Comparison of ENCODE assay signal across 18 mouse cellular contexts in genomic region chr13:45786409-45786808, GRCm38 (mm10).
A peak's percentile ranks its signal among the peaks of the same experiment; 100 is the strongest.
DNase-seq lines count a peak whose midpoint lies in the region; ATAC-seq lines count a peak whose summit lies in the region.
"Had no signal": no experiment of that assay in that cellular context is flagged by ENCODE, and none has a peak within 500 bp of the region (broad histone marks: within the 10 kb centered on the region; RNA-seq: fewer than 3 reads in every experiment).

No protein-coding gene starts in this region.

- no peak overlapping the region for H3K4me2 ChIP-seq in heart, embryonic 11.5 days
- H3K4me2 ChIP-seq in neural tube, embryonic 13.5 days: no peak overlapping the region
- no peak overlapping the region for H3K4me2 ChIP-seq in neural tube, embryonic 15.5 days
- H3K4me2 ChIP-seq in hindbrain, embryonic 14.5 days (replicated peaks): no peak overlapping the region
- H3K4me2 ChIP-seq: embryonic facial prominence, embryonic 15.5 days; forebrain, embryonic 15.5 days; limb, embryonic 12.5 days; lung, embryonic 14.5 days; midbrain, embryonic 15.5 days; neural tube, embryonic 12.5 days had no signal

- no peak overlapping the region for H3K9ac ChIP-seq in heart, embryonic 11.5 days (ENCODE audit: low read depth, low read length)
- H3K9ac ChIP-seq in neural tube, embryonic 13.5 days: no peak overlapping the region
- H3K9ac ChIP-seq in neural tube, embryonic 15.5 days (replicated peaks): no peak overlapping the region
- H3K9ac ChIP-seq in hindbrain, embryonic 14.5 days: no peak overlapping the region
- H3K9ac ChIP-seq: embryonic facial prominence, embryonic 15.5 days; forebrain, embryonic 15.5 days; limb, embryonic 12.5 days; lung, embryonic 14.5 days; midbrain, embryonic 15.5 days; neural tube, embryonic 12.5 days had no signal

- no peak overlapping the region for H3K4me3 ChIP-seq in heart, embryonic 11.5 days (ENCODE audit: low read depth, low read length)
- no peak overlapping the region for H3K4me3 ChIP-seq in neural tube, embryonic 13.5 days
- H3K4me3 ChIP-seq in neural tube, embryonic 15.5 days (replicated peaks): no peak overlapping the region
- no peak overlapping the region for H3K4me3 ChIP-seq in hindbrain, embryonic 14.5 days (replicated peaks; ENCODE audit: low read length)
- H3K4me3 ChIP-seq: embryonic facial prominence, embryonic 15.5 days; forebrain, embryonic 15.5 days; limb, embryonic 12.5 days; midbrain, embryonic 15.5 days; neural tube, embryonic 12.5 days had no signal

- H3K9me3 ChIP-seq in heart, embryonic 11.5 days (replicated peaks; ENCODE audit: control insufficient read depth, low read length): no peaks in the 10 kb centered on the region
- no peaks in the 10 kb centered on the region for H3K9me3 ChIP-seq in neural tube, embryonic 13.5 days
- H3K9me3 ChIP-seq in neural tube, embryonic 15.5 days (replicated peaks): no peaks in the 10 kb centered on the region
- H3K9me3 ChIP-seq in hindbrain, embryonic 14.5 days (ENCODE audit: control insufficient read depth, low read length): no peaks in the 10 kb centered on the region
- H3K9me3 ChIP-seq: embryonic facial prominence, embryonic 15.5 days; forebrain, embryonic 15.5 days; limb, embryonic 12.5 days; midbrain, embryonic 15.5 days; neural tube, embryonic 12.5 days had no signal

- DNase-seq in heart, adult 11 months: peak; percentile 95
- DNase-seq in layer of hippocampus, adult 9-11 months: peak; percentile 74
- DNase-seq in hindbrain, embryonic 14.5 days (ENCODE audit: low spot score): no peak
- no peak for DNase-seq in cerebellum, postnatal 25 days
- DNase-seq: cerebellum, adult 18-20 months; gastrocnemius, postnatal 25 days; lung, embryonic 14.5 days; thymus, postnatal 25 days had no signal

- H3K4me1 ChIP-seq in heart, embryonic 11.5 days (ENCODE audit: control insufficient read depth, insufficient read depth, low read length): no peaks in the 10 kb centered on the region
- H3K4me1 ChIP-seq in neural tube, embryonic 13.5 days (replicated peaks): no peaks in the 10 kb centered on the region
- H3K4me1 ChIP-seq in neural tube, embryonic 15.5 days: peaks cover 11% of the 10 kb centered on the region
- no peaks in the 10 kb centered on the region for H3K4me1 ChIP-seq in hindbrain, embryonic 14.5 days (replicated peaks; ENCODE audit: control insufficient read depth, insufficient read depth, low read length)
- H3K4me1 ChIP-seq: limb, embryonic 12.5 days; midbrain, embryonic 15.5 days; neural tube, embryonic 12.5 days had no signal

- WGBS in heart, embryonic 11.5 days (ENCODE audit: insufficient replicate concordance): 78% methylated on average over 7 of the region's 7 CpGs
- WGBS in neural tube, embryonic 13.5 days: 87% methylated on average over 7 of the region's 7 CpGs
- 77% methylated on average over 7 of the region's 7 CpGs for WGBS in neural tube, embryonic 15.5 days
- WGBS in hindbrain, embryonic 14.5 days: 92% methylated on average over 7 of the region's 7 CpGs

- peaks cover 2% of the 10 kb centered on the region; the same call in 1 of the 2 replicates for H3K36me3 ChIP-seq in heart, embryonic 11.5 days (ENCODE audit: control insufficient read depth, insufficient read depth, low read length)
- peaks cover 4% of the 10 kb centered on the region; the same call in 1 of the 2 replicates for H3K36me3 ChIP-seq in neural tube, embryonic 13.5 days
- H3K36me3 ChIP-seq in neural tube, embryonic 15.5 days: 0 out of 2 replicates have a peak, but pooled peaks cover 2% of the 10 kb centered on the region
- no peaks in the 10 kb centered on the region for H3K36me3 ChIP-seq in hindbrain, embryonic 14.5 days (replicated peaks; ENCODE audit: control insufficient read depth, insufficient read depth)
- H3K36me3 ChIP-seq: embryonic facial prominence, embryonic 15.5 days; forebrain, embryonic 15.5 days; limb, embryonic 12.5 days; midbrain, embryonic 15.5 days; neural tube, embryonic 12.5 days had no signal

- ATAC-seq in heart, embryonic 11.5 days (replicated peaks; ENCODE audit: insufficient number of reproducible peaks, low FRiP score, low TSS enrichment): no peak
- 0 out of 2 replicates have a peak, but pooled peaks have one; percentile 27 for ATAC-seq in neural tube, embryonic 13.5 days (ENCODE audit: low read depth)
- ATAC-seq in neural tube, embryonic 15.5 days (ENCODE audit: low FRiP score): no peak
- no peak for ATAC-seq in hindbrain, embryonic 14.5 days (ENCODE audit: low FRiP score)
- ATAC-seq: forebrain, embryonic 15.5 days; hindbrain, postnatal 0 days; midbrain, embryonic 15.5 days; Patski had no signal

- no peaks in the 10 kb centered on the region for H3K27me3 ChIP-seq in heart, embryonic 11.5 days (ENCODE audit: control insufficient read depth, insufficient read depth, low read length)
- no peaks in the 10 kb centered on the region for H3K27me3 ChIP-seq in neural tube, embryonic 13.5 days
- H3K27me3 ChIP-seq in neural tube, embryonic 15.5 days (replicated peaks): no peaks in the 10 kb centered on the region
- H3K27me3 ChIP-seq in hindbrain, embryonic 14.5 days (ENCODE audit: control insufficient read depth, insufficient read depth, low read length): no peaks in the 10 kb centered on the region
- H3K27me3 ChIP-seq: embryonic facial prominence, embryonic 15.5 days; forebrain, embryonic 15.5 days; limb, embryonic 12.5 days; midbrain, embryonic 15.5 days; neural tube, embryonic 12.5 days; Patski had no signal

- H3K27ac ChIP-seq in heart, embryonic 11.5 days (ENCODE audit: low read depth, low read length): no peak overlapping the region
- H3K27ac ChIP-seq in neural tube, embryonic 13.5 days (replicated peaks): no peak overlapping the region
- no peak overlapping the region for H3K27ac ChIP-seq in neural tube, embryonic 15.5 days (replicated peaks)
- no peak overlapping the region for H3K27ac ChIP-seq in hindbrain, embryonic 14.5 days
- H3K27ac ChIP-seq: embryonic facial prominence, embryonic 15.5 days; forebrain, embryonic 15.5 days; hindbrain, postnatal 0 days; limb, embryonic 12.5 days; midbrain, embryonic 15.5 days; neural tube, embryonic 12.5 days had no signal

Comparison
In these comparisons a context has a peak if more than half of its experiments do, and no peak if none do; other contexts are left out.
1. DNase-seq: peak in heart, adult 11 months (single experiment) and layer of hippocampus, adult 9-11 months (single experiment); none in hindbrain, embryonic 14.5 days (single experiment) and cerebellum, postnatal 25 days (0 of 2).